Mouse (Mus musculus): ENCODE data around the gene Olfr591.

DNA sequence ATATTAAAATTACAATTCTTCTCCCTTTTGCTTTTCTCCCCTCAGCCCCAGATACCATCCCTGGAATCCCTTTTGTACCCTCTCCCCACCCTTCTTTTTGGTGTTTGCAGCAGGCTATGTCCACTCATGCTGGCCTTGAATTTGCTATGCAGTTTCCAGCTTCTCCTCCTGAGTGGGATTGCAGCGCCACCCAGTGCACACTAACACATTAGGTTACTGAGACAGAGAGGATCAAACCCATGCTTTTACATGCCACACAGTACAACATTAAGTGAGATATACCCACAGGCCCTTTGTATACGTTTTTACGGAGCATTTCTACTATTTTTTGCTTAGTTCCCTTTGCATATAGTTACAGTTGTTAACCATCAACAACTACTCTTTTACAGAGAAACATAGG, 58.7 kb downstream of the Olfr591 start:
- TF ChIP-seq EP300 (IDR thresholded peaks at IDR 0.05; ENCODE audit: low read length) (no peak), USF2 (conservative IDR thresholded peaks at IDR 0.05; ENCODE audit: low read depth, low read length) (no peak), MAX (IDR thresholded peaks at IDR 0.05; ENCODE audit: low read length) (no peak), ELF1 (IDR thresholded peaks at IDR 0.05; ENCODE audit: low read depth, low read length) (no peak), MAFK (IDR thresholded peaks at IDR 0.05; ENCODE audit: insufficient replicate concordance, low read length) (no peak), CTCF (conservative IDR thresholded peaks at IDR 0.05 in 1 of 2, IDR thresholded peaks at IDR 0.05 in 1 of 2; ENCODE audit: low read depth in 2 of 2, low read length in 2 of 2) (peak in 1 of 2 experiments; percentile 35; a peak in 2 of 4 replicates), SIN3A (IDR thresholded peaks at IDR 0.05; ENCODE audit: low read length) (no peak), RAD21 (IDR thresholded peaks at IDR 0.05; ENCODE audit: low read depth, low read length) (peak; percentile 42), NRF1 (IDR thresholded peaks at IDR 0.05; ENCODE audit: low read depth, low read length) (no peak)
